Mouse (Mus musculus) CH12.LX (cell line): Measurements from ENCODE around the gene Tmeff1. TPM values are rescaled to one million over a fixed set of nuclear protein-coding genes. Genes with fewer than 3 reads are reported as not detected.
A peak's percentile ranks its signal among the peaks of the same experiment; 100 is the strongest.

Experiments
- DNase-seq: peaks from one replicate; pipeline ENCODE4 v3.0.0-alpha.2; 2013; ENCODE audit errors: extremely low read depth
- H3K27ac ChIP-seq: 2 replicates; pipeline ENCODE4 v1.5.1; 2012; ENCODE audit warnings: low read depth, mild to moderate bottlenecking, control low read depth, moderate library complexity; ENCODE audit not compliant: insufficient read depth
- H3K27me3 ChIP-seq: replicated peaks from 2 replicates; pipeline ENCODE3; 2012; ENCODE audit warnings: inconsistent platforms
- H3K36me3 ChIP-seq, 2 experiments: replicated peaks in 1 of 2; 2 replicates each; pipeline versions ENCODE3 to v1.6.1; 2012; ENCODE audit warnings: inconsistent platforms in 1 of 2, low read length in 1 of 2, mild to moderate bottlenecking in 1 of 2, mixed read lengths in 1 of 2, moderate library complexity in 1 of 2; ENCODE audit not compliant: control insufficient read depth in 1 of 2, insufficient read depth in 1 of 2
- H3K4me1 ChIP-seq, 2 experiments: 2 replicates each; pipeline ENCODE4 v1.6.1; 2012; ENCODE audit warnings: inconsistent platforms in 1 of 2, moderate library complexity in 1 of 2; ENCODE audit not compliant: insufficient read depth in 2 of 2, control insufficient read depth in 1 of 2
- H3K4me2 ChIP-seq: 2 replicates; pipeline ENCODE4 v1.6.1; 2012; ENCODE audit warnings: low read depth, mild to moderate bottlenecking, control low read depth; ENCODE audit not compliant: poor library complexity, insufficient read depth, severe bottlenecking
- H3K4me3 ChIP-seq, 3 experiments: fragments of 150-350 bp in 1 of 3; sonication (generic) in 1 of 3; replicated peaks in 1 of 3; 2 replicates each; pipeline versions ENCODE3 to v1.5.1; 2011 to 2012; ENCODE audit warnings: low read depth in 2 of 3, low read length in 2 of 3, mild to moderate bottlenecking in 2 of 3, moderate library complexity in 2 of 3, control low read depth in 1 of 3, improper control_type of control experiment in 1 of 3, inconsistent platforms in 1 of 3, mixed read lengths in 1 of 3; ENCODE audit not compliant: poor library complexity in 1 of 3
- H3K79me2 ChIP-seq: replicated peaks from 2 replicates; pipeline ENCODE4 v1.6.1; 2012; ENCODE audit warnings: mild to moderate bottlenecking, moderate library complexity; ENCODE audit not compliant: control insufficient read depth, poor library complexity, insufficient read depth, severe bottlenecking; ENCODE audit errors: extremely low read depth
- H3K9ac ChIP-seq: 2 replicates; pipeline ENCODE4 v1.6.1; 2012; ENCODE audit warnings: low read depth, mild to moderate bottlenecking, control low read depth, moderate library complexity; ENCODE audit not compliant: insufficient read depth
- H3K9me3 ChIP-seq: replicated peaks from 2 replicates; pipeline ENCODE3; 2012; ENCODE audit warnings: low read length, inconsistent platforms, mixed read lengths
- BHLHE40 ChIP-seq: IDR thresholded peaks from 2 replicates; pipeline ENCODE4 v1.6.1; 2011; ENCODE audit warnings: mild to moderate bottlenecking, low read depth, low read length, improper control_type of control experiment
- CHD1 ChIP-seq: IDR thresholded peaks from 2 replicates; pipeline ENCODE4 v1.6.1; 2012; ENCODE audit warnings: low read depth, low read length, improper control_type of control experiment, inconsistent platforms
- CHD2 ChIP-seq: IDR thresholded peaks from 2 replicates; pipeline ENCODE4 v1.6.1; 2011; ENCODE audit warnings: low read length, improper control_type of control experiment
- CTCF ChIP-seq, 2 experiments: IDR thresholded peaks in 1 of 2; conservative IDR thresholded peaks in 1 of 2; 2 replicates each; pipeline ENCODE4 v1.5.1; 2011 to 2012; ENCODE audit warnings: low read depth in 2 of 2, low read length in 2 of 2, improper control_type of control experiment in 1 of 2, inconsistent platforms in 1 of 2, mild to moderate bottlenecking in 1 of 2, moderate library complexity in 1 of 2
- ELF1 ChIP-seq: IDR thresholded peaks from 2 replicates; pipeline ENCODE4 v1.6.1; 2014; ENCODE audit warnings: low read depth, mild to moderate bottlenecking, inconsistent platforms, low read length, improper control_type of control experiment
- EP300 ChIP-seq: IDR thresholded peaks from 2 replicates; pipeline ENCODE4 v1.6.1; 2011; ENCODE audit warnings: low read length, improper control_type of control experiment
- GABPA ChIP-seq: IDR thresholded peaks from 2 replicates; pipeline ENCODE4 v1.6.1; 2012; ENCODE audit warnings: low read depth, low read length, improper control_type of control experiment, inconsistent platforms; ENCODE audit not compliant: insufficient replicate concordance
- HCFC1 ChIP-seq: IDR thresholded peaks from 2 replicates; pipeline ENCODE4 v1.6.1; 2012; ENCODE audit warnings: low read depth, mild to moderate bottlenecking, inconsistent platforms, low read length, improper control_type of control experiment
- IRF4 ChIP-seq: IDR thresholded peaks from 2 replicates; pipeline ENCODE4 v1.6.1; 2014; ENCODE audit warnings: low read depth, mild to moderate bottlenecking, inconsistent platforms, low read length, improper control_type of control experiment
- JUND ChIP-seq: conservative IDR thresholded peaks from 2 replicates; pipeline ENCODE4 v1.6.1; 2011; ENCODE audit warnings: low read depth, low read length, improper control_type of control experiment
- KAT2A ChIP-seq: IDR thresholded peaks from 2 replicates; pipeline ENCODE4 v1.6.1; 2012; ENCODE audit warnings: low read length, improper control_type of control experiment, inconsistent platforms; ENCODE audit not compliant: insufficient replicate concordance
- MAFK ChIP-seq: IDR thresholded peaks from 2 replicates; pipeline ENCODE4 v1.6.1; 2011; ENCODE audit warnings: low read length, improper control_type of control experiment; ENCODE audit not compliant: insufficient replicate concordance
- MAZ ChIP-seq: IDR thresholded peaks from 2 replicates; pipeline ENCODE4 v1.6.1; 2012; ENCODE audit warnings: low read depth, mild to moderate bottlenecking, inconsistent platforms, low read length, improper control_type of control experiment, moderate library complexity
- MEF2A ChIP-seq: IDR thresholded peaks from 2 replicates; pipeline ENCODE4 v1.6.1; 2014; ENCODE audit warnings: low read depth, mild to moderate bottlenecking, inconsistent platforms, low read length, improper control_type of control experiment, borderline replicate concordance
- MXI1 ChIP-seq: IDR thresholded peaks from 2 replicates; pipeline ENCODE4 v1.6.1; 2011; ENCODE audit warnings: mild to moderate bottlenecking, low read depth, low read length, improper control_type of control experiment
- NRF1 ChIP-seq: IDR thresholded peaks from 2 replicates; pipeline ENCODE4 v1.6.1; 2014; ENCODE audit warnings: low read depth, mild to moderate bottlenecking, inconsistent platforms, low read length, improper control_type of control experiment, moderate library complexity
- POLR2A ChIP-seq: IDR thresholded peaks from 2 replicates; pipeline ENCODE4 v1.6.1; 2011; ENCODE audit warnings: low read depth, mild to moderate bottlenecking, improper control_type of control experiment, low read length
- POLR2AphosphoS2 ChIP-seq: IDR thresholded peaks from 2 replicates; pipeline ENCODE4 v1.6.1; 2011; ENCODE audit warnings: low read depth, low read length, improper control_type of control experiment
- RAD21 ChIP-seq: IDR thresholded peaks from 2 replicates; pipeline ENCODE4 v1.6.1; 2011; ENCODE audit warnings: low read depth, mild to moderate bottlenecking, low read length, improper control_type of control experiment, moderate library complexity
- RCOR1 ChIP-seq: conservative IDR thresholded peaks from 2 replicates; pipeline ENCODE4 v1.6.1; 2012; ENCODE audit warnings: low read depth, mild to moderate bottlenecking, inconsistent platforms, low read length, improper control_type of control experiment
- SIN3A ChIP-seq: IDR thresholded peaks from 2 replicates; pipeline ENCODE4 v1.6.1; 2012; ENCODE audit warnings: low read length, improper control_type of control experiment, inconsistent platforms
- SMC3 ChIP-seq: IDR thresholded peaks from 2 replicates; pipeline ENCODE4 v1.6.1; 2011; ENCODE audit warnings: low read depth, low read length, improper control_type of control experiment
- TBP ChIP-seq: conservative IDR thresholded peaks from 2 replicates; pipeline ENCODE4 v1.6.1; 2011; ENCODE audit warnings: low read depth, low read length, improper control_type of control experiment
- TCF12 ChIP-seq: IDR thresholded peaks from 2 replicates; pipeline ENCODE4 v1.6.1; 2014; ENCODE audit warnings: low read depth, mild to moderate bottlenecking, inconsistent platforms, low read length, improper control_type of control experiment
- USF1 ChIP-seq: IDR thresholded peaks from 2 replicates; pipeline ENCODE4 v1.6.1; 2014; ENCODE audit warnings: low read depth, mild to moderate bottlenecking, inconsistent platforms, low read length, improper control_type of control experiment
- USF2 ChIP-seq: conservative IDR thresholded peaks from 2 replicates; pipeline ENCODE4 v1.6.1; 2011; ENCODE audit warnings: low read depth, low read length, improper control_type of control experiment
- ZC3H11A ChIP-seq: IDR thresholded peaks from 2 replicates; pipeline ENCODE4 v1.6.1; 2012; ENCODE audit warnings: low read depth, mild to moderate bottlenecking, inconsistent platforms, low read length, improper control_type of control experiment
- ZKSCAN1 ChIP-seq: IDR thresholded peaks from 2 replicates; pipeline ENCODE4 v1.6.1; 2012; ENCODE audit warnings: low read depth, inconsistent platforms, low read length, improper control_type of control experiment, borderline replicate concordance
- ZMIZ1 ChIP-seq: IDR thresholded peaks from 2 replicates; pipeline ENCODE4 v1.6.1; 2012; ENCODE audit warnings: low read depth, mild to moderate bottlenecking, inconsistent platforms, low read length, improper control_type of control experiment
- ZNF384 ChIP-seq: IDR thresholded peaks from 2 replicates; pipeline ENCODE4 v1.6.1; 2012; ENCODE audit warnings: low read depth, low read length, improper control_type of control experiment, inconsistent platforms
- dilution Hi-C: fragments of 300-500 bp; cut with MboI; formaldehyde crosslinking; loops from 2 replicates; pipeline ENCODE4 v1.14.3; 2020; ENCODE audit warnings: low sequenced_read_pairs; ENCODE audit not compliant: extremely low pct_unique_long_range_greater_than_20kb, extremely low pct_ligation_motif_present
- in situ Hi-C: fragments of 300-500 bp; cut with MboI; formaldehyde crosslinking; loops from 3 replicates; pipeline ENCODE4 v1.14.3; 2019; ENCODE audit warnings: low sequenced_read_pairs, low pct_ligation_motif_present, low pct_unique_long_range_greater_than_20kb, mixed read lengths
- polyA plus RNA-seq: library from polyadenylated mRNA; unstranded; fragments of >175 nt; gene quantifications from 2 replicates; pipeline ENCODE4 v1.2.1, GENCODE M21; 2012; ENCODE audit warnings: low read depth; ENCODE audit not compliant: insufficient read length
- total RNA-seq, 2 experiments: library from RNA; depleted of rRNA; stranded (reverse); fragments of 300-350 nt in 1 of 2; fragments of >200 nt in 1 of 2; gene quantifications; 2 replicates each; pipeline ENCODE4 v1.2.3; 2012 to 2014

The Tmeff1 gene
- total and polyA plus RNA-seq, 3 experiments = 23.3 to 32.4 (median 29.6) TPM

GRCm38 (mm10) chr4:48555729-48556128 lies 29.2 kb upstream of the Tmeff1 start:
- DNase-seq = peak; percentile 62
- Histone ChIP-seq H3K27ac (no peak overlapping the region), H3K27me3 (no peaks in the 10 kb centered on the region), H3K4me1 (peaks cover 0 to 2% of the 10 kb centered on the region in 2 experiments; a peak in 1 of 4 replicates), H3K79me2 (no peaks in the 10 kb centered on the region), H3K9ac (no peak overlapping the region), H3K4me3 (no peak overlapping the region), H3K9me3 (no peaks in the 10 kb centered on the region), H3K36me3 (no peaks in the 10 kb centered on the region), H3K4me2 (peak overlapping the region; percentile 55)
- dilution Hi-C loops = no loop called here
- in situ Hi-C loops = no loop called here
- TF ChIP-seq IRF4 (no peak), MXI1 (no peak), HCFC1 (no peak), USF2 (no peak), USF1 (no peak), ZMIZ1 (no peak), ELF1 (no peak), CHD2 (no peak), TCF12 (no peak), MAFK (no peak), ZC3H11A (no peak), JUND (no peak), SMC3 (peak; percentile 45), RAD21 (peak; percentile 54), POLR2A (no peak), ZNF384 (no peak), RCOR1 (no peak), KAT2A (no peak), MAZ (no peak), POLR2AphosphoS2 (no peak), NRF1 (no peak), CTCF (conservative IDR thresholded peaks at IDR 0.05 in 1 of 2, IDR thresholded peaks at IDR 0.05 in 1 of 2; ENCODE audit: low read depth in 2 of 2, low read length in 2 of 2) (peak; percentile 49 to 72), SIN3A (no peak), MEF2A (no peak), EP300 (no peak)

GRCm38 (mm10) chr4:48559652-48560051 lies 25.3 kb upstream of the Tmeff1 start:
- H3K4me1 ChIP-seq = no peaks in the 10 kb centered on the region
- H3K4me3 ChIP-seq = no peak overlapping the region
- H3K27ac ChIP-seq = no peak overlapping the region
- no peaks in the 10 kb centered on the region for H3K79me2 ChIP-seq
- H3K27me3 ChIP-seq = no peaks in the 10 kb centered on the region
- no peak for TF ChIP-seq POLR2A
- TF ChIP-seq USF2 = no peak
- no peak for TF ChIP-seq TBP
- TF ChIP-seq CHD1 = no peak
- no peak for TF ChIP-seq RCOR1
- no peak for TF ChIP-seq MEF2A
- no peak for TF ChIP-seq ZKSCAN1
- no peak for TF ChIP-seq JUND
- TF ChIP-seq ZC3H11A = no peak
- no peak for TF ChIP-seq ELF1
- TF ChIP-seq CHD2 = no peak
- TF ChIP-seq EP300 = no peak
- TF ChIP-seq BHLHE40 = no peak
- TF ChIP-seq MAZ = no peak
- TF ChIP-seq IRF4 = no peak
- no peak for TF ChIP-seq ZNF384
- no peak for TF ChIP-seq SIN3A
- no peak for TF ChIP-seq NRF1
- TF ChIP-seq GABPA = no peak
- no peaks in the 10 kb centered on the region for H3K36me3 ChIP-seq
- in situ Hi-C loops = no loop called here
- no peak overlapping the region for H3K4me2 ChIP-seq
- no peaks in the 10 kb centered on the region for H3K9me3 ChIP-seq
- dilution Hi-C loops = no loop called here
- no peak for DNase-seq
- H3K9ac ChIP-seq = no peak overlapping the region
